Mouse (Mus musculus): ENCODE results near the gene Hic2.

The Hic2 gene

DNA sequence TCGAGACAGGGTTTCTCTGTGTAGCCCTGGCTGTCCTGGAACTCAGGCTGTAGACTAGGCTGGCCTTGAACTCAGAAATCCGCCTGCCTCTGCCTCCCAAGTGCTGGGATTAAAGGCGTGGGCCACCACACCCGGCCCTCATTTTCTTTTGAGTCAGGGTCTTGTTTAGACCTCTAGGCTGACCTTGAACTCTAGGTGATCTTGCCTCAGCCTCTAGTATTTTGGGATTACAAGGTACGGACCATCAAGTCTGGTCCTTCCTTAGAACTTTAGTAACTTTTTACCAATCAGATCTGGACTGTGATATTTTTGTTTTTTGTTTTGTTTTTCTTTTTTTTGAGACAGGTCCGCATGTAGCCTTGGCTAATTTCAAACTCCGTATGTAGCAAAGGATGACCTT is 42.3 kb downstream of the Hic2 start, which contains the start of gene Tmem191c:
Gene Tmem191c (plus strand): TSS at position 357 of the 400 bp plus-strand sequence.
- no peak for DNase-seq (ENCODE audit: low read depth, low spot score)

DNA sequence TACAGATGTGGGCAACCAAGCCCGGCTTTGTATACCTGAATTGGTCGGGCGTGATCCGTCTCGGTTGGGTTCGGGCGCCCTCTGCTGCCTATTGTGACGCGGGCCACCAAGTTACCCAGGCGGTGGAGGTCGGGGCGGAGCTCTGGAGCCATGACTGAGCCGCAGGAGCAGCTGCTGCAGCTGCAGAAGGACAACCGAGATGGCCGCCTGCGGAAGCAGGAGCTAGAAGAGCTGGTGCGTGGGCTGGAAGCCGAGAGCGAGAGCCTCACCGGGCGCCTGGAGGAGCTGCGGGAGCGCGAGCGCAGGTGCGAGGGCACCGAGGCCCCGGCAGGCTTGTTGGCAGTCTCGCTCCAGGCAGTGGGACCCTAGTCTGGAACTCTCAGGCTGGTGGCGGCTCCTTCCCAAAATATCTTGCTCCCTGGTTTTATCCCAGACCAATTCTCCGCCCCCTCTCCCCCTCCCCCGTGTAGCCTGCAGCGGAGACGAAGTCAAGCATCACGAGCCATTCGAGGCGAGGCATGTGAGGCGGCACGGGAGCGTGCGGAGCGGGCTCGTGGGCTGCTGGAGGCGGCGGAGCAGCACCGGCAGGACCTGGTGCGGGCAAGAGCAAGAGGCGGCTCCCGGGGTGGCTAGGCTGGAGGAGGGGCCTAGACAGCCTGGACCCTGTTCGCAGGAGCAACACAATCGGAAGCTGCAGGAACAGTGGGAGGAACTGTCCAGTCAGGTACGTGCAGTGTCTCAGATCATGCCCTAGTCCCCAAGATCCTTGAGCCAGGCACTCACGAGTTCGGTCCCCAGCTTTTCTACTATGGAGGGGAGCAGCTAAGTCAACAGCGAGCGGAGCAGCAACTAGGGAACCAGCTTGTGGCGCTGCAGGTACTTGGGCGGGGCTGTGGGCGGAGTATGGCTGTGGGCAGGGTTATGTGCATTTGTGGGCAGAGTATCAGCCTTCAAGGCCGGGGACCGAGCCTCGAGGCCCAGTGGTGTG is 43.1 kb downstream of the Hic2 start:
- DNase-seq (ENCODE audit: low read depth, low spot score), result peak; percentile 89

DNA sequence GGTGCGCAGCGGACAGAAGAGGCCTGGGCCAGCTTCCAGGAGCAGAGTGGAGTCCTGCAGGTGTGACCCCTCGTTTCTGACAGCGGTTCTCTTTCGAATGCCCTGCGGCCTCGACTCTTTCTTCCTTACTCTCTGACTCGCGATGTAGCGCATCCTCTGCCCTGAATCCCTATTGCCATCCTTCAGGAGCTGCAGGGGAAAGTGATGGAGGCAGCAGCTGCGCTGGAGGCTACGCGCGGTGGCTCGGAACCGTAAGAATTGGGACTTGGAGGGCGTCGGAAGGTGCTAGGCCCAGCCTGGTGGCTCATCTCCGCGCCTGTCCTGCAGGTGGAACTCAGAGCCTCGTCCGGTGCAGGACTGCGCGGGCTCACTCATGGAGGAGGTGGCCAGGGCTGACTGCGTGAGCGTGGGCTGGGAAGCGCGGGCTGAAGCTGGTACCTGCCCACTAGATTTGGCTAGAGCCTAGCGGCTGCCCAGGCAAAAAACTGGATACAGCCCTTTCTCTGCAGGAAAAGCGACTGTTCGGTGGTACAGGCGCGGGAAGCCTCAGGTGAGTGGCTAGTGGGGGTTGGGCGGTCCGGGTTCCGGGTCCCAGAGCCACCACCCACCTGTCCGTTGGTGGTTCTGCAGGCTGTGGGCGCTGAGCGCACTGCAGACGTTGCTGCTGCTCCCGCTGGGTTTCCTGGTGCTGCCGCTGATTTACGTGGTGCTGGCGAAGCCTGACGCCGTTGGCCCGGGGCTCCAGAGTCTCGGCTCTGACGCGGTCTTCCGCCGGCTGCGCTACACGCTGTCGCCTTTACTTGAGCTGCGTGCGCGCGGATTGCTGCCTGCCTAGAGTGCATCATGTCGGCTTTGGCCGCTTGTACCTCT is 44.2 kb downstream of the Hic2 start:
- peak; percentile 48 for DNase-seq (ENCODE audit: low read depth, low spot score)

GRCm38 (mm10) chr16:17280471-17280870 is 47.1 kb downstream of the Hic2 start:
- no peak for DNase-seq (ENCODE audit: low read depth, low spot score)

GRCm38 (mm10) chr16:17283151-17283550 is 49.8 kb downstream of the Hic2 start:
- no peak for DNase-seq (ENCODE audit: low read depth, low spot score)

GRCm38 (mm10) chr16:17287103-17287502 is 53.7 kb downstream of the Hic2 start:
- no peak for DNase-seq (ENCODE audit: low read depth, low spot score)

GRCm38 (mm10) chr16:17291016-17291415 is 57.6 kb downstream of the Hic2 start:
- DNase-seq (ENCODE audit: low read depth, low spot score), result no peak

DNA sequence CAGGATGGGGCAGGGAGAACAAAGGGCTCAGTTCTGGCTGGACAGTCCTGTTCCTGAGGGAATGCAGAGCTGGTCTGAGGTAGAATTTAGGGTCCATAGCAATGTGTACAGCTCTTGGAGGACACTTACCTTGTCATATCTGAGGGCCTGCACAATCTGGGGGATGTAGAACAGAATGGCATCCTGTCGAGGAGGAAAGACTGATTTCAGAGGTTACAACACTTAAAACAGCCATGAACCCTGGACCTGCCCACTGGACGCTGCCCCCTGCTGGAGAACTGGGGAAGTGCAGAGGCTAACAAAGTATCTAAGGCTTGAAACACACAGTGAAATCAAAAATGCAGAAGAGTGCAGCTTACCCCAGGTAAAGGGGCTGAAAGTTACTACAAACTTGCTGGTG is 59.4 kb downstream of the Hic2 start:
- DNase-seq (ENCODE audit: low read depth, low spot score), result peak; percentile 79

DNA sequence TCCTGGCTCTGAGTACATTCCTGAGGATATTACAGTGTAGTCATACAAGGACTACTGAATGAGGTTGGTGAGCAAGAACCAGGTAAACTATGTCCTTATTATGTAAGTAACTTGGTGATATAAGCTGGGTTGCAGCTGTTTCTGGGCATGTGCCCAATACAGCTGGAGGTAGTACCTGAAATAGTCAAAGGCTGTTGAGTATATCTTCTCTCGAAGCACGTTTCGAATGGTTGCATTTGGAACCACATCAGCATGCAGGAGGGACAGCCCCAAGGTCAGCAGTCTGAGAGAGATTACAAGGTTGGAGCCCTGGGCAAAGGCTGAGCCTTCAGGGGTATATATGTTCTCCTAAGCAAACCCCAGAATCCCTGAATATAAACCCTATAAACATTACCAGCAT is 67.4 kb downstream of the Hic2 start:
- no peak for DNase-seq (ENCODE audit: low read depth, low spot score)

- DNase-seq (ENCODE audit: low read depth, low spot score), result no peak
These were observed 70.3 kb downstream of the Hic2 start for GRCm38 (mm10) chr16:17303521-17304245.

DNA sequence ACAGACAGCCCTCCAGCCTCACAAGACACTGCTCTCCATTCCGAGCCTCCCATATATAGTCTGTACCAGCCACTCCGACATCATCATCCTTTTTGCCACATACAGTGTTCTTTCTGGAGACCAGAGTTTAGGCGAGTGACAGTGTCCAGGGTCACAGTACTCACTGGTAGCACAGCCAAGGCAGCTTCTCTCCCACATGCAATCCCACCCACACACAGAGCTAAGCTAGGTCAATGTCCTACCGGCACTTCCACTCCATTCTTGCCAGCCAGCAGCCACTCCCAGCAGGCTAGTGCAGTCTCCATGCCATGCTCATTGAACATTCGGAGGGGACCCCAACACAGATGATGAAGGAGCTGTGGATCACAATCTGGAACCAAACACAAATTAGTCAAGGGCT is 74.1 kb downstream of the Hic2 start:
- DNase-seq (ENCODE audit: low read depth, low spot score), result no peak

- DNase-seq (ENCODE audit: low read depth, low spot score), result no peak
These were observed 75.7 kb downstream of the Hic2 start for GRCm38 (mm10) chr16:17309036-17309435.

GRCm38 (mm10) chr16:17312531-17312930 is 79.2 kb downstream of the Hic2 start:
- DNase-seq (ENCODE audit: low read depth, low spot score), result no peak
